Mouse (Mus musculus): ENCODE data around the gene Mkln1.

Mkln1 gene

GRCm38 (mm10) chr6:31561948-31562347, 163.4 kb downstream of the Mkln1 start:
- 70% methylated on average over 3 of the region's 3 CpGs for WGBS

GRCm38 (mm10) chr6:31562371-31563080, 164.0 kb downstream of the Mkln1 start:
- WGBS = 32% methylated on average over 16 of the region's 16 CpGs

GRCm38 (mm10) chr6:31563235-31564181, 165.0 kb downstream of the Mkln1 start, which contains the start of gene Podxl:
Gene Podxl (minus strand): TSS chr6:31563981.
- 2% methylated on average over 86 of the region's 91 CpGs for WGBS

DNA sequence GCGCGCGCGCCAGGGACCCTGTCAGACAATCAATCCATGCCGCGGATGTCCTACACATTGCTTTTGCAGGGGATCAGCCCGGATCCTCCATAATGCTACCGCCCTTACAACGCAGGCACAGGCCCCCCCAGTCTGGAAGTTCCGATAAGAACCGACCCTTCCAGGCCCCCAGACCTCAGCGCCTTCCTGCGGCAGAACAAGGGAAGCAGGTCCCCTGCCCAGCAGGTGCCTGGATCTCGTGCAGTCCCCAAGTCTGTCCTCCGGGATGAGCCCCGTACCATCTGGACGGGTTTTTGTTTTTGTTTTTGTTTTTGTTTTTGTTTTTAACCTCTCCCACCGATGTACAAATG, 165.6 kb downstream of the Mkln1 start:
- 3% methylated on average over 18 of the region's 18 CpGs for WGBS

DNA sequence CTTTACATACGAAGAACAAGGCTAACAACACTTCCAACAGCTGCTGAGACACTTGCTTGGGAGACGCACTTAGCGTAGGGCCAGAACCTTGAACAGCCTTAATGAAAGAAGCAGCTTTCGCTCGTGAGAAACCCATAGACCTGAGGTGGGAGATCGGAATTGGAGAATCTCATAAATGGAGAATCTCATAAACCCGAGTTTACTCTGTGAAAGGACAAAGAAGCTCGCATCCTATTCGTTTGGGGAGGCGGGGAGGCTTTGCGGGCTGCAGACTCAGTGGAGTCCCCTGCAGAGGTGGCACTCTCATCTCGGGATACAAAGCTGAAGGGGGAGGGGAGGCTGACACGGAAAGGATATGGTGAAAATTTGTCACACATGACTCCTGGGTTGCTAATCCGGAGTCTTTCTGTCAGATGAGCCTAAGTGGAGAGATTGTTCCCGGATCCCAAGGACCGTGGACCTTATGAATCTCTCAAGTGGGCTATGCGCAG, 166.4 kb downstream of the Mkln1 start:
- 27% methylated on average over 17 of the region's 17 CpGs for WGBS

Measured in cerebral cortex, adult 2 months (tissue).